Mouse (Mus musculus) C3H10T1/2 (cell line): ENCODE data around the gene Olfr172. TPM values are rescaled to one million over a fixed set of nuclear protein-coding genes. Genes with fewer than 3 reads are reported as not detected.

Source experiments
- polyA plus RNA-seq, 2 experiments: library from polyadenylated mRNA; unstranded; fragments of >200 nt; fragmentation: generic; extraction: Trizol; gene quantifications; one replicate each; pipeline ENCODE4 v1.2.1; 2012; ENCODE audit warnings: missing spikeins in 2 of 2

The Olfr172 gene
- polyA plus RNA-seq: not detected

DNA sequence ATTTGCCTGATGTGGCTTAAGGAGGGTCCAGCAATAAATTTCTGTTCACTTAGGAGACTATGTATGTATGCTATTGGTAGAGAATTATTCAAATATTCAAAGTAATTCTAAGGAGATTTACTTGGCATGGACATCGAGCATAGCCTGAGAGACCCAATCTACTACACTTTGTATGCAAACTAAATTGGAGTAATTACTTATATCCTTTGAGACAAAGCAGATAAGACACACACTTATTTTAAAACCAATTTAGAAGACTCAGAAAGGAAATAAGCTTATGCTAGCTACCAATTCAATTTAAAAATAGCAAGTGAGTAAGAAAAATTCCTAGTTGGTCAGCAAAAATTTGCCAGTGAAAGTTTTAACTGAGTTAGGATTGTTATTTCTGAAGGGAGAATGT is at the start of gene Olfr172:
TSS of gene Olfr172 (minus strand) at position 101 of the 400 bp plus-strand sequence.

DNA sequence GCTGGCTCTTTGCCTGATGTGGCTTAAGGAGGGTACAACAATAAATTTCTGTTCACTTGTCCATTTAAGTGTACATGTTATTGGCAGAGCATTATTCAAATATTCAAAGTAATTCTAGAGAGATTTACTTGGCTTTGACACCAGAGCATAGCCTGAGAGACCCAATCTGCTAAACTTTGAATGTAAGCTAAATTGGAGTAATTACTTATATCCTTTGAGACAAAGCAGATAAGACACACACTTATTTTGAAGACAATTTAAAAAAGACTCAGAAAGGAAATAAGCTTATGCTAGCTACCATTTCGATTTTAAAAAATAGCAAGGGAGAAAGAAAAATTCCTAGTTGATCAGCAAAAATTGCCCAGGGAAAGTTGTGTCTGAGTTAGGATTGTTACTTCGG is 37.2 kb upstream of the Olfr172 start, which contains the start of gene Olfr173:
TSS of gene Olfr173 (minus strand) at position 101 of the 400 bp plus-strand sequence.

DNA sequence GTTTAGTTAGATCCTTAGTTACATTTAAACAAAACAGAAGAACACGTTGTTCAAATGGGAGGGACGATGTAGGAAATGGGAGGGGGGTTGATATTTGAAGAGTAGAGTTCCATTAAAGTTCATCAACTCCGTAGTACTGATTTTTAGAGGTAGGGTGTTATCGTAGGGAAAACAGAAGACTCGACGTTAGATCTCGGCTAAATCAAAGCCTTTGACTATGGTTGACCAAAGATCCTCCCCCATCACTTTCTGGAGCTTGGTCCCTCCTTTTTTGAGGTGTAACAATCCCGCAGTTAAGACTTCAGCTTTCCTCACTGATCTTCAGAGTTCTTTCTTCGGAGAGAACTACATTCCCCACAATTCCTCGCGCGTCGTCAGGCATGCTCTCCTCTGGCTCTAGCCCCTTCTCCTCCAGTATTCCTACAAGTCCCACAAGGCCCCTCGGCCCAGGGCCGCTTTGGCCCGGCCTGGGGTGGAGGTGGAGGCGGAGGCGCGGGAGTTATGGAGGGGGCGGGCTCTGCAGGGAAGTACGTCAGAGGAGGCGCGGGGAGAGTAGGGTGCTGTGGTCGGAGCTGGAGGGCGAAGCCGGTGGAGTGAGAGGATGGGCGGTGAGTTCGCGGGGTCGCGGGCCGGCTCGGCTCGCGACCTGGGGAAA is 35.4 kb downstream of the Olfr172 start, which contains the start of gene Cldnd1:
TSS of gene Cldnd1 (plus strand) at position 434 of the 655 bp plus-strand sequence.

DNA sequence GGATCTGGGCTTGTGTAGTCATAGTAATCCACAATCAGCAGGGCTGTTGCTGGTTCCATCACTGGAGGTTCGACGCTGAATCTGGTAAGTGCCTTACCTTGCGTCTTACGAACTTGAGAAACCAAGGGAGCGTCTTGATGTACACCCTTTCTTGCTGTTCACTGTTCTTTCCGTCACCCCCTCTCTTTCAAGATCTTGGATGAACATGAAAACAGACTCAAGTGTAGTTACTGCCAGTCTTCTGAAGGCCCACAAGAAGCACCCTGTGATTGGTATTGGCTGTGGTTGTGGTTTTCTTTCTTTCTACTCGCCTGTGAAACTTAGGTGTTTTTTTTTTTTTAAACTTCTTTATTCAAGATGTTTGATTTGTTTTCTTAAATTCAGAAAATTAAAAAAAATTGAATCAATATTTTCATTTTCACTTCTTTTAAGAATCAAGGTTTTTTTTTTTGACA is 44.3 kb downstream of the Olfr172 start, which contains the start of gene Gpr15:
TSS of gene Gpr15 (minus strand) at position 405 of the 455 bp plus-strand sequence.

Other genes with a start within 250 kb of the Olfr172 start
- gene St3gal6, start 238.9 kb downstream of the Olfr172 start, polyA plus RNA-seq: under 1 TPM; 0.15 to 0.25 TPM
- not detected for gene Gm813, start 146.2 kb downstream of the Olfr172 start, polyA plus RNA-seq
- not detected for gene E330017A01Rik, start 124.4 kb downstream of the Olfr172 start, polyA plus RNA-seq
- 1 to 10 TPM; 1.5 to 4.1 TPM for gene Cpox, start 92.9 kb downstream of the Olfr172 start, polyA plus RNA-seq
- not detected for gene Gpr15, start 44.1 kb downstream of the Olfr172 start, polyA plus RNA-seq
- 10 to 100 TPM in 1 of 2 experiments, 1 to 10 TPM in 1; 5.2 to 29.0 TPM for gene Cldnd1, start 35.3 kb downstream of the Olfr172 start, polyA plus RNA-seq
- gene Olfr173, start 37.1 kb upstream of the Olfr172 start, polyA plus RNA-seq: under 1 TPM in 1 of 2 experiments, not detected in 1; 0.01 TPM
- not detected for gene Olfr175-ps1, start 63.6 kb upstream of the Olfr172 start, polyA plus RNA-seq
- gene Olfr177, start 111.6 kb upstream of the Olfr172 start, polyA plus RNA-seq: not detected
- not detected for gene Olfr178, start 128.9 kb upstream of the Olfr172 start, polyA plus RNA-seq
- gene Olfr181, start 165.6 kb upstream of the Olfr172 start, polyA plus RNA-seq: not detected
- gene Olfr180, start 166.2 kb upstream of the Olfr172 start, polyA plus RNA-seq: not detected
- gene Olfr183, start 232.2 kb upstream of the Olfr172 start, polyA plus RNA-seq: not detected